Mouse (Mus musculus) megakaryocyte progenitor cell, adult 5-6 weeks (primary cell): ENCODE measurements around the gene Apobec4. TPM values are rescaled to one million over a fixed set of nuclear protein-coding genes. Genes with fewer than 3 reads are reported as not detected.

Experiments used
- ATAC-seq: replicated peaks from 2 replicates; pipeline ENCODE4 v1.8.0; 2016; ENCODE audit warnings: mild to moderate bottlenecking, moderate TSS enrichment, inconsistent platforms; ENCODE audit not compliant: poor library complexity
- total RNA-seq, 2 experiments: library from RNA; stranded (forward) in 1 of 2; stranded (reverse) in 1 of 2; fragments of 157-497, 149-512 nt in 1 of 2; fragments of 200-1000 nt in 1 of 2; gene quantifications; 2 replicates each; pipeline versions ENCODE4 v1.2.3 to v1.2.4; 2015 to 2017

The Apobec4 gene
- total RNA-seq (2015) = not detected in 2 replicates
- not detected in 2 replicates for total RNA-seq (2017)

DNA sequence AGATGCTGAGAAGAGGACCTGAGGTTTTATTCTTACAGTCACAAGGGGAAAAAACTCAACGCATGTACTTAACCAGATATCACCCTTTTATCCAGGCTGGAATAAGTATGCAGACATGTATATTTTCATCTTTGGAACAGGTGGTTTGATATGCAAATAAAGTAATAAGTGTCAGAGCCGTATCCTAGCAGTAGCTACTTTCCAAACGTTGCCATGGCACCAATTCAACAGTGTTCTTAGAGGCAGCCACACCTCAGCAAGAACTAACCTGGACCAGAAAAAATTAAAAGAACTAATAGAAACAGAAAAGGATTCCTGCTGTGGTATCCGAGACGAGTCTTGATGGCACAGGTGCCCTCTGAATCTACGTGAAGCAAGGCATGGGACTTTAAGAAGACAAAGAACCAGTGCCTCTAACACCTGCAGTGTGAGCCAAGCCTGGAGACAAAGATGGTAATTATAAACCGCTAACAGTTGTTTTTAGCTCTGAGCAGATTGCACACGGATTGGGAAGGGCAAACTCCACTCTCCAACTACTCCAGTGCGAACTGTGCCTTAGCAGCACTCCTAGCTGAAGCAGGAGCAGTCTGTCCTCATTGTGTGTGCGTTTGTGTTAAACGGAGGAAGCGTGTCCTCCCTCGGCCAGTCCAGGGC is at the start of gene Apobec4:
Apobec4 (plus strand) TSS at position 240 of the 654 bp plus-strand sequence.
- ATAC-seq = no peak

DNA sequence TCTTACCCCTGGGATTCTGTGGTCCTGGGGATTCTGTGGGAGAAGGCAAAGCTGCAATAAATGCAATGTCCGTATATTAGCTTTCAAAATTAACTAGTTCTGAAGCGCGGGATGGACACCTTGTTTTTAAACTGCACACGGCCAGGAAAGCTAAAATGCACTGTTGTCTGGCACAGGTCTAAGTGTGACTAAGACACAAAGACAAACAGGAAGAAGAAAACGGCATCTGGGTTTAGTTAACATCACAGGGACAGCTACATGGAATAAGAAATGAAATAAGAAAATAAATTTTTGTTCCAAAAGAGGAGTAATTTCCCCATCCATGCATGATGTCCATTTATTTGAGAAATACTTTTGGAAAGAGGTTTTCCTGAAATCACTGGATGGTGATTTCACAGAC is 49.3 kb upstream of the Apobec4 start:
- no peak for ATAC-seq

DNA sequence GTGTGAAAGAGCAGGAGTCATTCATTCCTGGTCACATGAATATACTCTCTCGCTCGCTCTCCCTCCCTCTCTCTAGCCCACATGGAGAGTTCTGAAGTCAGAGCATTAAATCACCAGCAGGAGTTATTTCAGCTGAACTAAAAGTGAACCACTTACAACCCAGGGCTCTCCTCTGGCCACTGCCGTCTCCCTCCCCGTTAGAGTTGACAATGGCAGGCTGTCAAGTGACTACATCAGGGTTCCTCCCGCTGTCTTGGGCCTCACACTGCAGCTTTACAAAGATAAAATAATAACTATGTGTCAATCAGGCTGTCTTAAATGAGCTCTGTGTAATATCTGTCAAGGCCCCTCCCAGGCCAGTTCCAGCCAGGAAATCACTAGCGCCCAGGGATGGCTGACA is 47.4 kb upstream of the Apobec4 start:
- no peak for ATAC-seq

DNA sequence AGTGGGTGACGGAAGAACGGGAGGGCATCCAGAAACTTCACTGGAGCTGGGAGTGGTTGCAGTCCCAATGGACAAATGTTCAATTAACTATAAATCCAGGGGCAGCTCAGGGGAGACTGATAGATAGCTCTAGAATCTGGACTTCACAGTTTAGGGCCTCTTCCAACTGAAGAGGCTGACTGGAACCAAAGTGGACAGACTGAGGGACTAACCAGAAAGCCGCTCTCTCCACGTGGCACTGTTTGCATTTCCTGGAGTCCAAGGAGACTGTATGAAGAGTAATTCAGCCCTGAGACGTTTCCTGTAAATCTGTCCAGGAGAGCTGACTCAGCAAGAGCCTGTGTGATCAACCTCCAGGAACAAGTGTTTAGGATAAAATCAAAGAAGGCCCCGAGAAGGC is 46.4 kb upstream of the Apobec4 start:
- ATAC-seq = no peak

DNA sequence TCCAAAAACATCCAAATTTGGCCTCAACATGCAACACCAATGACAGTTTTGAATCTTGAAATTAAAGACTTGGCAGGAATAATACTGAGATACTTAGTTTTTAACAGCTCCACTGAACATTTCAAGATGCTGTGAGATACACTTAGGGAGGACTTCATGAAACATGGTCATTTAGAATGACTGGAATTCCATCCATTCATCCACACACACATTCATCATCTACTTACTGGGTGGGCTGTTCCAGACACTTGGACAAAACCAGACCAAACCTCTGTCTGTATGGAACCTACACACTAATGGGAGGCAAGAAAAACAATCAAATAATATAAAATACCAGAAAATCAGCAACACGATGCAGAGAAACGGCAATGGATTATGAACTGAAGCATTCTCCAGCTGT is 42.8 kb upstream of the Apobec4 start:
- ATAC-seq = no peak

DNA sequence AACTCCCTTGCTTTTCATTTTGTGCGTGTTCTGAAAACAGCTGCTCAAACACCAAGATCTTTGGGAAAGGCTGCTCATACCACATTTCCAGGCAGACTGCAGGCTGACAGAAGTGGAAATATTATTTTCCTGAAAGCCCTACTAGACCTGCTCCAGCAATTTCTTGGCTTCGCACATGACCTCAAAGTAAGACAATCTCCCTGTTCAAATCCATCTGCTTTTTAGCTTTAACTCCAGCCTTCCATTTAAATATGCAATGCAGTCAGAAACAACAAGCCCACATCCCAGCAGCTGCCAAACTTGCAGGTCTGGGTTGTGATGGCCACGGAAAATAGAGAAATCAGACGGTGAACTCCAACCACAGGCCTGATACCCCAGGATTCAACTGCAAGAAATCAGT is 39.3 kb upstream of the Apobec4 start:
- no peak for ATAC-seq

- no peak for ATAC-seq
These were observed 36.4 kb upstream of the Apobec4 start for GRCm38 (mm10) chr1:152713924-152714323.

- no peak for ATAC-seq
These were observed 35.9 kb upstream of the Apobec4 start for GRCm38 (mm10) chr1:152714405-152714804.

- ATAC-seq = no peak
These were observed 33.0 kb upstream of the Apobec4 start for GRCm38 (mm10) chr1:152717329-152717728.

DNA sequence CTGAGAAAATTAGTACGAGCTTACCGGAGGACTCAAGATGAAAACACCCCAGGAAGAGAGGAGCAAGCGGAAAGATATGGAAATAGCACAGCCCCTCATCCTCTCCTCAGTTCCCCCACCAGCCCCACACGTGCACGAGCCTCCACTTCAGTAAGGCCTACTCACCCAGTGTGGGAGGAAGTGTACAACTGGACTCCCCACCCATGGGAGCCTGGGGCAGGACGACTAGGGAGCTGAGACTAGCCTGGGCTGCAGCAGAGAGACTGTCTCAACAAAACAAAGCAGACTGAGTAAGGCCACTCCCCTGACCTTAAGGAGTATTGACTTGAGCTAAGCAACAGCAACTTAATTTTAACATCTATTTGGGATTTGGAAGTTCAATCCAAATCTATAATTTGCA is 32.2 kb upstream of the Apobec4 start:
- ATAC-seq = no peak

GRCm38 (mm10) chr1:152720969-152721368 is 29.4 kb upstream of the Apobec4 start:
- peak; percentile 71 for ATAC-seq

GRCm38 (mm10) chr1:152721535-152722198 is 28.7 kb upstream of the Apobec4 start:
- no peak for ATAC-seq

DNA sequence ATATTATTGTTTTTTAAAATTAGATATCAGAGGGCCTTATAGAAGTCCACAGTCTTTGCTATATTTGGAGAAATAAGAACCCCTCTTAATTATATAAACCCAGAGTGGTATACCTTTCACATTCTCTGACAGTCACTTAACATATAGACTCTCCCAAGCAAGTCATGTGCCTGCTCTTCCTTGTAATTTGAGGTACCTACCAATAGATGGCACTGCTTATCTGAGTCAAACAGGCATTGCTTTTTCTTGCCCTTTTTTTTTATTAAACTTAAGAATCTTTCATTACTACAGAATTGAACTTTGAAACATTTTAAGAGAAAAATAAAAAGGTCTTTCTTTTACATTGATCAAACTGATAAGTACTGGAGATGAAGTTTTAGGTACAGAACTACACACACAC is 26.1 kb upstream of the Apobec4 start:
- ATAC-seq = peak; percentile 78

DNA sequence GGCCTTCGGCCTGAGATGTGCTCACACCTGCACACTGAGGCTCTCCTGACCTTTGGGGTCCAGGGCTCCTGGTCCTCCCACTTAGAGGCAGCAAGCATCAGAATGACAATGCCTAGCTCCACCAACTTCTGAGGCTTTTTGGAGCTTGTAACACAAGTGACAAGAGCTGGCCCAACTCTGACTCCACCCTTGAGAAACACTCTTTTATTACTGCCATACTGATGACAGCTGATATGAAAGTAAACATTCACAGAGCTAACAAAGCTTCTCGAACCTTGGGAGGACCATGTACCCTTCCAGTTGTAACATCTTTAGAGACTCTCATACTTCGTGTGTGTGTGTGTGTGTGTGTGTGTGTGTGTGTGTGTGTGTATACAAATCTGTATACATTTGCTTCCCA is 24.3 kb upstream of the Apobec4 start:
- no peak for ATAC-seq

GRCm38 (mm10) chr1:152727604-152728236 is 22.6 kb upstream of the Apobec4 start:
- ATAC-seq = peak; percentile 61

DNA sequence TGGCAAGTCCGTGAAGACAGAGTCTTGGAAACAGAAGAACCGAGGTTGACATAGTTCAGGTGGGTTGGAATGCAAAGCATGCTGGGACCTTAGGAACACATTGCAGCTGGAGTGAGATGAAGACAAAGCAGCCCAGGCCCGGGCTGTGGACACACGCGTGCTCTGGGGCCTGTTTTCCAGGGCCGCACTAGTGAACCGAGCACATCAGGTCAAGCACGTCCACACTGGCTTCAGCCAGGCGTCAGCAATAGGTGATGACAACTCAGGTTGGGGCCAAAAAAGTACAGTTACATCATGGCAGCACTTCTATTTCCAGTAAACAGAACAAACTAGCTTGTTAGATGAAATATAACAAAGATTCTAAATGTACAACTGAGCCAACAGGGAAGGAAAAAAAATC is 11.6 kb upstream of the Apobec4 start:
- ATAC-seq = no peak

GRCm38 (mm10) chr1:152739374-152739773 is 11.0 kb upstream of the Apobec4 start:
- ATAC-seq = no peak

- no peak for ATAC-seq
These were observed 7.1 kb upstream of the Apobec4 start for GRCm38 (mm10) chr1:152743095-152743826.

DNA sequence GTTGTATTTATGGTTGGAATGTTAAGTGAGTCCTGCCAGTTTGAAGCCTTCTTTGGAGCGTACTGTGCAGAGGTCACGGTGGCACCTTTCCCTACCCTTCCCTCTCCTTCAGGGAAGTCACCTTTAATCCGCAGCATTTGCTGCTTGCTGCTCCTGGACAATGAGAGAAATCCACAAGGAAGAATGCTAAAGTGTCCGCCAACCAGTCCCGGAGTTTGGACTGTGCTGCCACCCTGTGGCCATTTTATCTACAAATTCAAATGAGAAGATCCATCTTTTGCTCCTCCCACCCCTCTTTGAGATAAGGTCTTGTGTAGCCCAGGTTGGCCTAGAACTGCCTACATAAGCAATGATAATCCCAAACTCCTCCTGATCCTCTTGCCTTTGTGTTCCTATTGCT is 3.9 kb upstream of the Apobec4 start:
- peak; percentile 95 for ATAC-seq

- ATAC-seq = no peak
These were observed 1.1 kb upstream of the Apobec4 start for GRCm38 (mm10) chr1:152749276-152749675.

DNA sequence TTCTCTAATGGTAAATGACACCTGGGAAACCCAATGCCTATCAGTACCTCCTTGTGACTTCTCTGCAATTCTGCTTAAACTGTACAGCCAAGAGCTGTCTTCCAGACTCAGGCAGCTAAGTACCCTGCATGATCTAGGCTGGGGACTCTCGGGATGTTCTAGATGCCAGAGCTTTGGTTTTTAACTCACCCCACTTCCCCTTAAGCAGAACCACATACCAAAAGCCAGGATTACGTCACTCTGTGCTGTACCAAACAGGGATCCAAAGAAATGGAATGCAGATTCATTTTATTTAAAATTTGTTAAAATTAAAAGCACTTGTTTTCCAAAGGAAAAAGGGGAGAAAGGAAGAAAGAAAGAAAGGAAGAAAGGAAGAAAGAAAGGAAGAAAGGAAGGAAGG is 11.4 kb downstream of the Apobec4 start:
- 0 out of 2 replicates have a peak, but pooled peaks have one; percentile 18 for ATAC-seq
